Mouse (Mus musculus) hematopoietic stem cell, adult 5-6 weeks (primary cell): ENCODE data around the gene Rtn4rl1. TPM values are rescaled to one million over a fixed set of nuclear protein-coding genes. Genes with fewer than 3 reads are reported as not detected.
"Not testable (repeated sequence)": the region's sequence is repeated elsewhere in the genome, so short reads cannot be mapped to it uniquely, and the experiment has no call there.

ENCODE experiments used
- ATAC-seq, 2 experiments: fragments of 125-278 bp in 1 of 2; replicated peaks in 1 of 2; 2 replicates each; pipeline ENCODE4 v1.8.0; 2016 to 2017; ENCODE audit warnings: inconsistent platforms in 2 of 2, mild to moderate bottlenecking in 2 of 2, moderate number of reproducible peaks in 2 of 2, low read depth in 1 of 2, moderate TSS enrichment in 1 of 2; ENCODE audit not compliant: low FRiP score in 2 of 2, poor library complexity in 2 of 2, severe bottlenecking in 2 of 2, insufficient read depth in 1 of 2, low TSS enrichment in 1 of 2
- total RNA-seq: library from RNA; stranded (forward); fragments of 172-1452, 232-1000 nt; gene quantifications from 2 replicates; pipeline ENCODE4 v1.2.3, GENCODE M21; 2017

Gene Rtn4rl1
- total RNA-seq, 1 experiment from 2014 or later: 0.84 TPM

DNA sequence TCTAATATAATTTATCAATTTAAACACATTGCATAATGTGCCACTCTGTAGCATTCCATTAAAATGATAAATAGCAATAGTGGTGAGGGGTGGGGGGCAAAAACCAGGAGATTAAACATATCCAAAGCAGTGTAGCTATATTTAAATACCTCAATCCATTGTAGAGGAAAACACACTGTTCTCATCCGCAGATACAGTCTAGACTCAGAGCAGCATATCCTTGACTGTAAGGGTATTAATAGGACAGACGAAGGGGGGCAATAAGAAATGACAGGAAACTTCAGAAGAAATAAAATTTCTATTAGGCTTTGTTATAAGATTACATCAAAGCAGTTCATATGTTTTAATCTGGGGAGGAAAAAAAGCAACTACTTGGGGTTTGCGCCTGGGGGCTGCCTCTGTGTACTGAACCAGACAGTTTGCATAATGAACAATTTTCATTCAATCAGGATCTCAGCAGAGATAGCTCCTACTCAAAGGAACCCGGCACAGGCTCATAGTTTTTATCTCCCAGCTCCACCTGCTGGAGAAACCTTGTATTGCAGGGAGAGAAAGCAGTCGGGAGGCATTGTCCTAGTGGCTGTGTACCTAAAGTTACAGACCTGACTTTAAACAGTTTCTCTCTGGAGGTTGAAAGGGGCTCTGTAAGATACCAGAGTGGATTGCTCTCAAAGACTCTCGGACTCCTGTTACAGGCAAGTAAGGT is 97.1 kb downstream of the Rtn4rl1 start:
- peak; percentile 75 to 77 for ATAC-seq

DNA sequence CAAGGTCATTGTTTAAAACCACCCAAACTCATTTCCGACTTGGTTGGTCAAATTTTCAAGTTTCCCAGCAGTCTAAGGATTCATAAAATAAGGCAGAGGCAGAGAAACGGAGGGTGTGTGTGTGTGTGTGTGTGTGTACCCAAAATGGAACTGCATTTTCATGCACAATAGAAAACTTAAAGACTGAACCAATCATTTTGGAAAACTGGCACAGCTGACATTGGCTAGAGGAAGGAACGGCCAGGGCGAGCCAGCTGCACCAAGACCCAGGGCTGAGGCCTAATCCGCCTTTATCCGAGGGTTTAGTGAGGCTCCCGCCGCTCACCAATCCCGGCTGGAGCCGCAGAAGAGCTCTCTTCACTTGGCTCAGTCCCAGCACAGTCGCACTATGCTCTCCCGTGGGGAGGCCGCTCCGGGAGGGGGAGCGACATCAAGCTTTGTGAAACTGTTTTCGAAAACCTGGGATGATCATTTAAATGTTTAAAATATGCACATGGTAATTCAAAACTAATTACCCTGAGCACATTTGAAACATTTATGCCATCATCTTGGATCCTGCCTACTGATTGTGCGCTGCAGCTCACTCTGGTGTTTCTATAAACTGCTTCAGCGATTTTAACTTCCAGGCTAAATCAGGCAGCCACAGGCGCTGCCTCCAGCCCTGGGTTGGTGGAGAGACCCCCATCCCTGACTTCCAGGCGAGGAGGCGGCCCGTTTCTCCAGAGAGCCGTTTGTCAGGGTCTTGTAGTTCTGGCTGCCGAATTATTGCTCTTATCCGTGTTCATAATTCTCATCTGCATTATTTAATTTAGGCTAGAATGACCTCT is 98.0 kb downstream of the Rtn4rl1 start:
- ATAC-seq: no peak

DNA sequence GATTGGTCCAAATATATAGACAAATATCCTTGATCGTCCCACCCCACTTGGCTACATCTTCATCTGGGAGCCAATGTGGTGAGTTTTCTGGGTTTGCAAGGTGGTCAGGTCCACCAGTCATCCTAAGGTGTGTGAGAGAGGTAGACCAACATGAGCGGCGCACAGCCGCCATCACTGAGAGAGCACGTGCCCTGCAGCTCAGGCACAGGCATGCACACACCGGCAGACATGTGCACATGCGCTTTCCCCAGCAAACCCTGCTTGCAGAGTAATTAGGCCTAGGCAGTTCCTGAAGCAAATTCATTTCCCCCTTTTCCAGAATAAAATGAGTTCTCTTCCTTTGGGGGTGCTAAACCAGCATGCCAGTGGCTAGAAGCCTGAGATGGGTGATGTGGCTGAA is 98.7 kb downstream of the Rtn4rl1 start:
- no peak for ATAC-seq

DNA sequence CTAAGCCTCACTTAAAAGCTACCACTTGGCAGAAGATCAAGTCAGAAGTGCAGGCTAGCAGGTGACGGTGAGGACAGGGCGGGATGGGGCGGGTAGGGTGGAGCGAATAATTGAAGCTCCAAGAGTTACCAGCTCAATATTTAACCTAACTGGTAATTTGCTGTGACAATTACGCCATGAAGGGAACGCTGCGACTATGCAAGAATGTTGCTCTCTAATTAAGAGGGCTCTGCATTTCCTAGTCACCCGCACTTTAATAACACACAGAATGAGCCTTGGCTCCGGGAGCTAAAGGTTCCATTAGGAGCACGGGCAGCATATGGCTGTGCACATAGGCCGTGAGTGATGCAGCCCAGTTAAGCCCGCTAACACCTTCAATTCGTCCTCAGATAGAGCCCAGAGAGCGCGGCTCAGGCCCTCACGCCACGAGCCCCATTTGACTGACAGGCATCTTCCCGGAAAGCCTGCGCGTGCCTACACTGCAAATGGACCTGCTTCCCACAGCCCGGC is 100.3 kb downstream of the Rtn4rl1 start:
- no peak for ATAC-seq

DNA sequence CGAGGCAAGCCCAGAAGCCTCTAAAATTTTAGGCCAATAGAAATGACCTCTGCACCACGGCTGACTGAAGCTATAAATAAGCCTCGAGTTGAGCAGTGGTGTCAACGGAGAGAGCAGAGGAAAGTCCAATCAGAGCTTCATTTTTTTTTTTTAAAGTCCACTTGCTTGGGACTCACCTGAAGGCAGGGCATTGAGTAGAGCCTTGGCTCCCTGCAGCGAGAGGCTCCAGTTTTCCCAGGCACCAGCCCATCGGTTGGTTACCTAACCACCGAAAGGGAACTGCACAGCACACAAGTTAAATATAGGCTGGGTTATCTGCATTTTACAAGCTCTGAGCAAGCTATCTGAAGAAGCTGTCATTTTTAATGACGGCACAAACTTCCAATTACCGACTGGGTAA is 101.3 kb downstream of the Rtn4rl1 start:
- no peak for ATAC-seq

DNA sequence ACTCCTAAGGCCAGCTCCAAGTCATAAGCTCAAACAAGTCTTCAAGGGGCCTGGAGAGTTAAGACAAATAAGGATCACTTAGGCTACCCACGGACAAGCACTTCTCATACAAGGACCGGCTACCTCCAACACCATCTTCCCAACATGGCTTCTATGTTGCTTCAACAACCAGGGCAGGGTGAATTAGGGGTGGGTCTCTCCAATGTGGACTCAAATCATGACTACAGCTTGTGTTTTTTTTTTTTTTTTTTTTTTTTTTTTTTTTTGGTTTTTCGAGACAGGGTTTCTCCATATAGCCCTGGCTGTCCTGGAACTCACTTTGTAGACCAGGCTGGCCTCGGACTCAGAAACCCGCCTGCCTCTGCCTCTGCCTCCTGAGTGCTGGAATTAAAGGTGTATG is 102.0 kb downstream of the Rtn4rl1 start:
- not testable (repeated sequence) for ATAC-seq

DNA sequence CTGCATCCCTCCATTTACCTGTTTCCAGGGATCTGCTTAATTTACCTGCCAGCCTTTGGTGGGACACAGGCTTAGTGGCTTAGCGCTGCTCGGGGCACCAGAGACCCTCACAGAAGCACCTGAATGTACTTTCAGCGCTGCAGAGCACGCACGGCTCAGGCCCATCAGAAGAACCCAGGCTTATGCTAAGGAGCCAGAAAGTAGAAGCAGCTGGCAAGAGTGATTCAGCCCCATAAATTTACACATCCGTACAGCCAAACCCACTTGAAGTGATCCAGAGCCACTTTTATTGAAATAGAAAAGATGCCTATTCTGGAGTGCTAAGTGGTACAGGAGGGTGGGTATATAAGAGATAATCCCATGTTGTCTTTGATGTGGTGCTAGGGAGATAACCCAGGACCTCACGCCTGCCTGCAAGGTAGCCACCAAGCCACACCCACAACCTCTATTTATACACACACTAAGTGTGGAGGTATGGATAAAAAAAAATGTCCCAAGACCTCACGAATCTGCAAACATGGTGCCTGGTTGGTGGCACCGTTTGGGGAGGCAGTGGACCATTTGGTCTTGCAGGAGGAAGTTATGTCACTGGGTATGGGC is 102.9 kb downstream of the Rtn4rl1 start:
- no peak for ATAC-seq

DNA sequence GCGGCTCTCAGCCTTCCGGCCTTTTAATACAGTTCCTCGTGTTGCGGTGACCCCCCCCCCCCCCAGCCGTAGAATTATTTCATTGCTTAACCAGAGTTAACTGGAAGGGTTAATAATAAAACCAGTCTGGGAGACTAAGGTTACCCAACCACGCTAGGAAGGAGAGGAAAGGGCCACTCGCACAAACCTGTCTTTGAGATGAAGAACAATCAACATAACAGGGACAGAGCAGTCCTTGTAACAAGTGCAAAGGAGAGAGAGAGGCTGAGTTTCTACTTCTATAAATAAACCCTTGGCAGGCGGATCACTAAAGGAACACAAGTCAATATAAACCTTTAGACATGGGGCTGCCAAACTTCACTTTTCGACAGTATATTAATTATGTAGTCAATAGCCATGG is 104.0 kb downstream of the Rtn4rl1 start:
- ATAC-seq: no peak

DNA sequence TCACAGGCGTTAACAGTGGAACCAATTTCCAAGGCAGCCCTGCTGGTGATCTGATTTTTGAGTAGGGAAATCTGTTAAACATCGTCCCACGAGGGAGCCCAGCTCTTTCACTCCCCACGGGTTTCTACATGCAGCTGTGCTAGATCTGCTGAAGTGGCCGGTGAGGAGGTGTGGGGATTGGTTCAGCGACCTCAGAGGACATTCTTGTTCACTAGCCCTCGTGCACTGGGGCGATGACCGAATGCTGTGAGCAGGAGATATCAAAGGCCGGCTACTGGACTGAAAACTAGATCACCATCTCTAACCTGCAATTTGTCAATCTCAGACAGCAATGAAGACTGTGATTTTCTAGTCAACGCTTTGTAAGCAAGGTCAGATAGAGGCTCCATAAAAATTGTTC is 104.9 kb downstream of the Rtn4rl1 start:
- ATAC-seq: no peak

DNA sequence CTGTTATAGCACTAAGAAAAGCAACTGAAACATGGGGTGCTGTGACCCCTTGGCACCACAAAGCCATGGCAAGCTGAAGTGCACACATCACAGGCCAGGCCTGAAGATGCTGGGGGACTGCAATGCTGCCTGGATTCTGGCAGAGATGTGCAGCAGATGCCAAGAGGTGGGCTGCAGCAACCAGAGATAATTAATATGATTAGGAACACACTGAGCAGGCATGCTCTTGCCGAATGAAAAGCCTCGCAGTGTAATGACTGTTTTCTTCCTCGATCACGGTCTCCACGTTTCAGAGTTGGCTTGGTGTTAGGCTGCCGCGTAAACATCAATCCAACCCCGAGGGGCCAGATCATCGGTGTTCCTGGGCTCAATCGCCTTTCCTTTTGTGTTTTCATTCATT is 106.2 kb downstream of the Rtn4rl1 start:
- no peak for ATAC-seq

DNA sequence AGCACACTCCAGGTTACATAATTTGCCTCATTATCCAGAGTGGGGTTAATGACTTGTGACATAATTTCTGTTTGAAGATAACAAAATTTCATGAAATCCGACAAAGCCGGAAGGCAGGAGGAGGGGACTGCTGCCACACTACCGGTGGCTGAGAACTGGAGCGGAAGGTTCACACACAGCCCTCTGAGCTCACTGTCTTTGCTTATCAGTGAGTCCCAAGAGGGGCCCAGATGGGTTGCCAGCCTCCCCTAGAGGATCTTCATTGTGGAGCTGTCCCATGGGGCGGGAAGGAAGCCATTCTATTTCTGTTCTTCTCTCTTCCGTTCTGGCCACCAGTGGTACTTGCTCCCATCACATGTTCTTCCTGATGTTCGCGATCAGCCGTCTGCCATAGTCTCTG is 107.4 kb downstream of the Rtn4rl1 start:
- no peak for ATAC-seq

DNA sequence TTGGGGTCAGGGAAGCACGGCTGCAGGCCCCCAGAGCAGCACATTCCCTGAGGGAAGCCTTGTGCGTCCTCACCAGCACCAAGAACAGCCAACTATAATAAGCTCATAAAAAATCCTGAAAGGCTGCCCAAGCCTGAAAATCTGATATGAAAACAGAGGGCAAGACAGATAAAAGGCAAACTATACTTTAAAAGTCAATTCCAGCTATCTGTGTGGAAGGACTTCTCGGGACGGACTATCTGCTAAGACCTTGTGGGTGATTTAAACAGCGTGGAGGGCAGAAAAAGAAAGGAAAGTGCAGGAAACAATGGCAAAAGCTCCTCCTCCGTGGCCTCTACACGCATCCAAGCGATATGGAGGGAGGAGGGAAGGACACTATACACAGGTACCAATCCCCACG is 111.2 kb downstream of the Rtn4rl1 start:
- ATAC-seq: no peak

DNA sequence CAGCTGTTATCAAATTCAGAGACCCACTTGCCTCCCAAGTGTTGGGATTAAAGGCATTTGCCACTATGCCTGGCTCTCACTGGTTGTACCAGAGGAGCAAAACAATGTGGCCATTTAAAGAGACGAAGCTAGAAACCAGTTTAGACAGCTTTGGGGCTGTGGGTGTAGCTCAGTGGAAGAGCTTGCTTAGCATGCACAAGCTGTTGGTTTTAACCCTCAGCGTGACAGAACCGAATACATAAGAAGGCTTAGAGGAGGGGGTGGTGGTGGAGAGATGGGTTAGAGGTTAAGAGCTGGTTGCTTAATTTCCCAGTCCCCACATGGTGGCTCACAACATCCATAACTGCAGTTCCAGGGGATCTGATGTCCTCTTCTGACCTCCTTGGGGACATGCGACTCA is 115.1 kb downstream of the Rtn4rl1 start:
- ATAC-seq: no peak

DNA sequence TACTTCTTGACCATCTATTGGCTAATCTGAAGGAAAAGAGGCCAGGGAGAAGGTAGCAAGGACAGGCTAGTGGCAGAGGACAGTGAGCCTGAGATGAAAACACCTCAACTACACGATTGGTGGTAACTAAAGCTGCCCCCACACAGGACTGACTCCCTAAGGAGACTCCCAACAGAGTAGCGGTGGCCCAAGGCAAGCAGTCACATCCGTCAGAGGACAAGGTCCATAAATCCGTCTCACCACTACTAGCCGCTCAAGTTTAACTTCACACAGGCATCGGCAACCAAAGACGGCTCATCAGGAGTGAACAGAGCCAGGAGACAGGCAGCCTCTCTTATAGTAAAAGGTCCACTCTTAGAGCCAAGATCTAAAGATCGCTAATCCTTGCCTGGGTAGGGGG is 117.2 kb downstream of the Rtn4rl1 start:
- no peak for ATAC-seq

DNA sequence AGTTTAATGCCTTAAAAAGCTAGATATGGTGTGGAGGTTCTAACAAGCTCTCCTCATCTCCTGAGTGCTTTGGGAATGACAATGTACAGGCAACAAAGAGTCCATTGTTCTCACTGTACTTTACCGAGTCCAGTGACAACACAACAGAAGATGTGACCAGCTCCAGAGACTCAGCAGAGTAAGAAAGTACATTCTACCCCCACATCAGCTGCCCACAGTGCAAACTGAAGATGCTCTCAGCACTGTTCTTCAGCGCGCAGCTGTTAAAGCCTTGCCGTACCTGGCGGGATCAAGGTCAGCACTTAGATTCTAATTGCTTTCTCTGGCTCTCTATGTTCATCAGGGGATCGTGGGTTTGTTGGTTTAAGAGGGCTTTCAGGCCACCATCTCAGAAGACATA is 118.2 kb downstream of the Rtn4rl1 start:
- ATAC-seq: no peak

DNA sequence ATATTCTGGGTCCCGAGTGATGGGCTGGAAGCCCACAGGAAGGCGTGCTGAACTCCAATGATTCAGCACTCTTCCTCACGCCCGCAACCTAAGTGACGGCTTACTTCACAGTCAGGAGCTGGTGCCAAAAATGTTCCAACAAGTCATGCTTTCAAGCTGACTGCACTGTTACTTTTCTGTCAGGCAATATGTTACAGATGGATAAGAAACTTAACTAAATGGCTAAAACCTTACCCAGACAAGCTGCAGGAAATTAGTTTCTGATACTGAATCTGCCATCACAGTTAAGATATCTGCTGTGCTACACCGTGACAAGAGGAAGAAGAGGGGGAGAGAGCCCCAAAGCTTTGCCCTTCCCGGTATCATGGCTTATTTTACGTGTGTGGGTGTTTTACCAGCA is 120.3 kb downstream of the Rtn4rl1 start:
- peak; percentile 69 to 88 for ATAC-seq
